Mouse (Mus musculus) gastrocnemius, postnatal 14 days (tissue): ENCODE measurements around the gene S1pr1. TPM values are rescaled to one million over a fixed set of nuclear protein-coding genes. Genes with fewer than 3 reads are reported as not detected.
A peak's percentile ranks its signal among the peaks of the same experiment; 100 is the strongest.

ENCODE experiments used
- DNase-seq: peaks from one replicate; pipeline ENCODE4 v3.0.0; 2021; ENCODE audit warnings: mixed read lengths
- intact Hi-C: fragments of 180-260 bp; cut with DNase I; formaldehyde crosslinking; loops from one replicate; pipeline ENCODE4 v1.15.1; 2025; ENCODE audit warnings: low total_unique reads
- long read RNA-seq, 2 experiments: library from polyadenylated mRNA; stranded (forward); transcript quantifications; one replicate each; pipeline ENCODE4 v2.0.0; 2021
- total RNA-seq, 2 experiments: library from RNA; stranded (reverse); gene quantifications; 2 replicates each; pipeline ENCODE4 v1.2.3; 2021

Gene S1pr1
- total RNA-seq = 10 to 100 TPM; 19.7 to 43.0 TPM
- long read RNA-seq, experiment 1, transcript S1pr1-201 (2 exons, 3,046 nt) = major isoform, 7 of 18 reads
- long read RNA-seq, experiment 1, partial matches to known transcripts = 0 of 18 reads
- long read RNA-seq, experiment 1, other reads (novel, unspliced or antisense) = 11 of 18 reads
- long read RNA-seq, experiment 2, transcript S1pr1-201 (2 exons, 3,046 nt) = major isoform, 16 of 25 reads
- long read RNA-seq, experiment 2, partial matches to known transcripts = 9 of 25 reads
- long read RNA-seq, experiment 2, other reads (novel, unspliced or antisense) = 0 of 25 reads

DNA sequence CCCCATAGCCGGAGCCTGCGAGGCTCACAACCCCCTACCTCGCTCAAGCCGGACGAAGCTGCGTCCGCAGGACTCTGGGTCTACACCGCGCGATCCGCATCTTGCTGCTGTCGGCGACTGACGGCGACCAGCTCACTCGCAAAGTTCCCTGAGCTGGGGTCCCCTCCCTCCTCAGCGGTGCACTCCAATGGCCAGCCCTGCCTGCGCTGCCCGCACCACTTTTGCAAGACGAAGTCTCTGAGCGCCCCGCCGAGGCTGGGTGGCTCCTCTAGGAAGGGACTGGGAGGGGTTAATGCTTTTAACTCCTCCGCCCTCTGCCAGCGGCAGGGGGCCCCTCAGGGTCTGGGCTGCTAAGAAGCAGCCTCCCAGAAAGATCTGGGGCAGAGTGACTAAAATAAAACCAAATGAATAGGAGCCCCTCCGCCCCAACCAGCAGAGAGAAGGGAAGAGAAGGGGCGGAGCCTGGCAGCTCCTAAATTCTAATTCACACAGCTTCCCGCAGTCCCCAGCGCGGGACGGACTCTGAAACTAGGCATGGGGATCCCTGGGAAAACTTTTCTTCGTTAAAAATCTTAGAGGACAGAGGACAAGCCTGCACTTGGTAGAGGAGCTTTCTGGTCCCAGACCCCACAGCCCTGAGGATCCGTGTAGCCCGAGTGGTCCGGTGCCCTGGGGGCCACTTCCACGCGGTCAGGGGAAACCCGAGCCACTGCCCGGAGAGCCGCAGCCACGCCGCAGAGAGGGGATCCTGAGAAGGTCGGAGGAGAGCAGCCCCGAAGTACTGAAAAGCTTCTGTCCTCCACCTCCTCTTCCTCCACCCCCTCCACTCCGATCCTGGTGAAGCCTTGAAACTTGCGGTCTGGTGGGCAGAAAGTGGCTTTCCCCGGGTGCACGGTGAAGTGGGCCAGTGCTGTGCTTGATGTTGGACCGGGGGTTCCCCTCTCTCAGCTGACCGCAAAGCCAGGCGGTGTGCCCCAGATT is at the start of gene S1pr1:
S1pr1 (minus strand) TSS at position 402 of the 981 bp plus-strand sequence.
- intact Hi-C loops = loop anchor here (5.0 to 10.0 kb wide), 3 partner anchors 37 to 260 kb away; partner anchors contain the start of gene Dph5
- peak; percentile 63 for DNase-seq

GRCm38 (mm10) chr3:115763292-115763691 is 48.4 kb upstream of the S1pr1 start:
- intact Hi-C loops = no loop called here

DNA sequence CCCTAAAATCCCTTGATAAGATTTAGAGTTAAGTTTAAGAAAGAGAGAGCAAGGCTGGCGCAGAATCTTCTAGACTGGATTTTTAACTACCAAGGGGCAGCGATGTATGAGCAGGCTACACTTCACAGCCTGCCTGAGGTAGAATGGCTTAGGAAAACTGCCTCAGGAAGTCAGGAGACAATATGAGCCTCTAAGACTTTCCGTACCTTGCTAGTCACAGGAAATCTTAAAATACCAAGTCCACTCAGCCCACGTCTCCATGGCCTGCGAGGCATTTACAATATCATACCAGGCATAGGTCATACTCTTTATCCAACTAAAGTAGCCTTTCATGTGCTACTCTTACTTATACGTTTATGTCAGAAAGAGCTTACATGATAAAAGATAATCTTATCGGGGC is 48.0 kb upstream of the S1pr1 start:
- intact Hi-C loops = no loop called here
- DNase-seq = no peak

More at GRCm38 (mm10) chr3:115763292-115763691, 48.4 kb upstream of the S1pr1 start:
- peak; percentile 41 for DNase-seq

DNA sequence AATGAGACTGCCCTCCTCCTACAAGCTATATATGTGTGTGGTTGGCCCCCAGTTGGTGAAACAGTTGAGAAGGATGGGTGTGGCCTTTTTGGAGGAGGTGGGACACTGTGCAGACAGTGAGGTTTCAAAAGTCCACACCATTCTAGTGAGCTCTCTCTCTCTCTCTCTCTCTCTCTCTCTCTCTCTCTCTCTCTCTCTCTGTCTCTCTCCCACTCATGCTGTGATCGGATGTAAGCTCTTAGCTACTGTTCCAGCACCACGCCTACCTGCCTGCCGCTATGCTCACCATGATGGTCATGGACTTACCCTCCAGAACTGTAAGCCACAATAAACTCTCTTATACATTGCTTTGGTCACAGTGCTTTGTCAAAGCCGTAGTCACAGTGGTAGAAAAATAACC is 44.8 kb upstream of the S1pr1 start:
- intact Hi-C loops = no loop called here

GRCm38 (mm10) chr3:115758455-115758912 is 43.6 kb upstream of the S1pr1 start:
- no peak for DNase-seq
- intact Hi-C loops = no loop called here

More for the DNA sequence above, 44.8 kb upstream of the S1pr1 start:
- DNase-seq = no peak

- intact Hi-C loops = loop anchor here (5.0 kb wide), 1 partner anchor 37 kb away; the partner anchor contains the start of gene S1pr1
- DNase-seq = no peak
Measured at GRCm38 (mm10) chr3:115754466-115754865, 39.6 kb upstream of the S1pr1 start.

DNA sequence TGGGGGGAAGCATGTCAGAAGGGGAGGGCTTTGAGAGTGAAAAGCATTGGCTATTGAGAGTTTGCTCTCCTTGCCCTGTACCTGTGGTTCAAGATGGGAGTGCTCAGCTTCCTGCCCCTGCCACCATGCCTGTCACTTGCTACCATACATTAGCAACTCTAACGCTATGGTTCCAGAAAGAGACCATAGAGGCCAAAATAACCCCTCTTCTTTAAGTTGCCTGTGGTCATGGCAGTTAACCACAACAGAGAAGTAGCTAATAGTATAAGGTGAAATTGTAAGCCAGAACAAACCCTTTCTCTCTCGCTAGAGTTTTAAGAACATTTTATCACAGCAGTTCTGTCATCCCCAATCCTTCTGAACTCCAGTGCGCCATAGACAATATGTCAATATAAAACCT is 35.5 kb upstream of the S1pr1 start:
- intact Hi-C loops = loop anchor here (5.0 kb wide), 1 partner anchor 33 kb away; the partner anchor contains the start of gene S1pr1
- DNase-seq = no peak

DNA sequence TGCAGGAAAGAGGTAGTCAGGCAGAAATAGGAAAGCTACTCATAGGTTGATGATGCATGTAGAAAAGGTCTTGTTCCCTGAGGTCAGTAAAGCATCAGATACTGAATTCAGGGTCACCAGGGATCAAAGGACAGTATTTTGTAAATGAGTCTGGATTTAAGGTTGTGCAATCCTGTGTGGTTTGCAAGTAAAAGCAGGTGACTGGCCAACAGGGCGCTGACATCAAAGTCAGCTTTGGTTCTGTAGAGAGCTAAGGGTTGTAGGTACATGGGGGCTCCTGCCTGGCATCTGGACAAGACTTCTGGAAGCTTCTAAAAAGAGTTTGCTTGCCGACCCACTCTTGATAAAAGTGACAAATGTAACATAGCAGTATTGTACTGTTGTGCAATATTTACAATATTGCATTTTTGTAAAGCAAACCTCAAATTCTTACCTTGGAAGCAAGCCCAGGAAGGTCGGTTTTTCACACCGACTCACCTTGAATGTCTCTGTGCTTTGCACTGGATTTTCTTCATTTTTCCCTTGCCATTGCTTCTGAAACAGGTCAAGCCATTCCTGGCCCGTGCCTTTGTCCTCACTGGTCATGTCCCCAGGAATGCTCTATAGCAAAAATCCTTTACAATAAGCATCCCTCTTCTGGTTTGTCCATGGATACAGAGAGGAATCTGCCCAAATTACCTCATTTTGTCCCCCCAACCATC is 33.6 kb upstream of the S1pr1 start:
- DNase-seq = no peak
- intact Hi-C loops = no loop called here

DNA sequence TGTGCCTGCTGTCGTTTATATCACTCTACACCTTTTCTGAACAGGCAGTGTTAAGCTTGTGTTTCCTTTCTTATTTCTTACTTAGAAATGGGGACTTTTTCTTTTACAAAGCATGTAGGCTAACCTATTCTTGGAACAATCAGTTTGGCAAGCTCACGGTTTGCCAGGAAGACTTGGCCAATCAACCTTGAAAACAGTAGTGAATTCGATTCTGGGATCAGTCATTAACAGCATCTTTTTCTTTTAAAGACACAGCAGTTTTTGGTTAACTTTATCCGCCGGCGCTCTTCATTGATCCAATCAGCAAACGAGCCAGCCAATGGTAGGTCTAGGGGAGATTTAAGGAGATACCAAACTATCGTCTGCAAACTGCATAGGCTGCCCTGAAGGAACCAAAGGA is 31.6 kb upstream of the S1pr1 start:
- DNase-seq = no peak
- intact Hi-C loops = no loop called here

DNA sequence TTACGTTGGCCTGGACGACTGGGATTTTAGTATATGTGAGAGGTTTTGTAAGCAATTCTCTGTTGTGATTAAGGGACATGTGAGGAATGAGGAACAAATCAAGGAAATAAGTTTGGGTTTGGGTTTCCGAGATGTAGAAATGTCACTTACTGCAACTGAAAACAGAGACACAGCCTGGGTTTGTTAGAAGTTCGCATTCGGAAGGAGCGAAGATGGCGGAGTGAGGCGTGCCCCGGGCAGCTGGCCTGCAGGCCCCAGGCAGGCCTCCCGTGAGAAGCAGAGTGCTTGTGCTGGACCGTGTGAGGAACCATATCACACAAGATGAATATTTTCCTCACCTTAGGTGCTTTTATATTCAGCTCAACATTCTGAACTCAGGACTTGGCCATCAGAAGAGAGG is 30.2 kb upstream of the S1pr1 start:
- intact Hi-C loops = no loop called here
- DNase-seq = no peak

- no peak for DNase-seq
- intact Hi-C loops = no loop called here
Measured at GRCm38 (mm10) chr3:115738524-115738923, 23.7 kb upstream of the S1pr1 start.

DNA sequence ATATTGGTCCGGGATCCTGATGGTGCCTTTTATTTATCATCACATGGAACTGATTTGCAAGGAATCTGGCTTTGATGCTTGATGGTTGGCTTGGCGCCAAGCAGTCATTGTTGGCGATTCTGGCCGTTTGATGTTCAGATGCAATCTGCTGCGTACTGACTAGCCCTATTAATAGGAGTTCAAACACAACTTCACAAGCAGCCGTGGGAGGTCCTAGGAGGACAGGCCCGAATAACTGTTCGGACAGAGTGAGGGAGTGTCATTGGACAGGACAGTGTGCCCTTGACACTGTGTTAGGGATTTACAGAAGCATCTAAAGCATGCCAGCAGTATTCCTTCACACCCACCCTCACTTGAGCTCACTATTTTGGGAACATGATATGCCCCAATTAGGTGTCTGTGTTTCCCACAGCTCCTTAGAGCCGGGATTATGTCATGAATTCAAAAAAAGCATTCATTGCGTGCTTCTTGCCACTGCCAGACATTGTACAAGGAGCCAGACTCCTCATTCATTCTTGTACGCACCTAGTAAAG is 23.0 kb upstream of the S1pr1 start:
- intact Hi-C loops = no loop called here
- DNase-seq = no peak

- no peak for DNase-seq
Measured at GRCm38 (mm10) chr3:115735540-115735939, 20.7 kb upstream of the S1pr1 start.

GRCm38 (mm10) chr3:115734841-115735240 is 20.0 kb upstream of the S1pr1 start:
- no peak for DNase-seq
- intact Hi-C loops = no loop called here

More at GRCm38 (mm10) chr3:115735540-115735939, 20.7 kb upstream of the S1pr1 start:
- intact Hi-C loops = no loop called here

- intact Hi-C loops = no loop called here
- no peak for DNase-seq
Measured at GRCm38 (mm10) chr3:115730336-115730735, 15.5 kb upstream of the S1pr1 start.

DNA sequence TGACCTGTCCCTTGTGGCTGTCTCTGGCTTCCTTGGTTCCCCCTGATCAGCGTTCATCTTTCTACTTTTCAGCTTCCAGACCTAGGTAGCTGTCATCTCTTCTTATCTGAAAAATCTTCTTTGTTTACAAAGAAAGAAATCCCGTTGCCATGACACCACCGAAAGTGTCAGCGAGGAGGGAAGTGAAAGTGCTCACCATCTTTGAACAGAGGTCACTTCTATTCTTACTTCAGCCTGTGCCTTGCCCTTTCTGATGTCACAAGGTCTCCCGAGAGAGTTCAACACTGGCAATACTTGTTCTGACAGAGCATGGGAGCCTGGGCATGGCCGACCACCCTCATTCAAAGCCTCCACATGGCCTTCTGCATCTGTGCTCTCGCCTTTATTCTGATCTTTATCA is 14.3 kb upstream of the S1pr1 start:
- no peak for DNase-seq
- intact Hi-C loops = no loop called here

DNA sequence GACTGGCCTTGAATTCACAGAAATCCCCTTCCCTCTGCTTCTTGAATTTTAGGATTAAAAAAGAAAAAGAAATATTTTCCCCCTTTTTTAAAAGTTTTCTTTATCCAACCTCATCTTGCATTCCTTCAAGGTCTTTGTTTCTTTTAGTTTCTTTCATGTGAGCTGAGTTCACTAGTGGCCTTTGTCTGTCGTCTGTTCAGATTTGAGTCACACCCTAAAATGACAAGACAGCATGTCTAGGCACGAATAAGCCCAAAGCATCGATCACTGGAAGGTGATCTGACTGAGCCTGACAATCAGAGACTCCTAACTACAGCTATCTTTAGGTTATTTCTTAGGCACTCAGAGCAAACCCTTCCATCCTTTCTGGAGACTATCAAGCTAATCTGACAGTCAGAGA is 13.3 kb upstream of the S1pr1 start:
- intact Hi-C loops = no loop called here
- DNase-seq = no peak

DNA sequence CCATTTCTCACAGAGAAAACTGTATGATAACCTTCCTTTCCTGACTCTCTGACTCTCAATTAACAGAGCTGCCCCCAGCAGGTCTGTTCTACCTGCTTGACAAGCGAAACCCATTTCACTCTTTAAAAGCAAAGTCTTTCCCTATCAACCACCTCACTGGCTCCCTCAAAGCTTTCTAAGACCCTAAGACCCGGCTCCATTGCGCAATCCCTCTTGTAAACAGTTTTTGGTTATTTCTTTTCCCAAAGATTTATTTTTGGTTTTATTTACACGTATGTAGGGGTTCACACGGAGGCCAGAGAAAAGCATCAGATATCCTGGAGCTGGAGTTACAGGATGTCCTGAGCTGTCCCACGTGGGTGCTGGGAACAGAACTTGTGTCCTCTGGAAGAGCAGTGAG is 4.0 kb upstream of the S1pr1 start:
- no peak for DNase-seq
- intact Hi-C loops = loop anchor here (5.0 to 10.0 kb wide), 3 partner anchors 33 to 256 kb away; partner anchors contain the start of gene Dph5

GRCm38 (mm10) chr3:115715900-115716515 is 1.1 kb upstream of the S1pr1 start:
- DNase-seq = no peak
- intact Hi-C loops = loop anchor here (5.0 to 10.0 kb wide), 3 partner anchors 36 to 259 kb away; partner anchors contain the start of gene Dph5
